Mouse (Mus musculus): ENCODE results near the gene Fkbp1a. TPM values are rescaled to one million over a fixed set of nuclear protein-coding genes. Genes with fewer than 3 reads are reported as not detected.
A peak's percentile ranks its signal among the peaks of the same experiment; 100 is the strongest.

Fkbp1a gene
- total and polyA plus RNA-seq, 3 experiments = 26.2 to 1,080 (median 304) TPM

DNA sequence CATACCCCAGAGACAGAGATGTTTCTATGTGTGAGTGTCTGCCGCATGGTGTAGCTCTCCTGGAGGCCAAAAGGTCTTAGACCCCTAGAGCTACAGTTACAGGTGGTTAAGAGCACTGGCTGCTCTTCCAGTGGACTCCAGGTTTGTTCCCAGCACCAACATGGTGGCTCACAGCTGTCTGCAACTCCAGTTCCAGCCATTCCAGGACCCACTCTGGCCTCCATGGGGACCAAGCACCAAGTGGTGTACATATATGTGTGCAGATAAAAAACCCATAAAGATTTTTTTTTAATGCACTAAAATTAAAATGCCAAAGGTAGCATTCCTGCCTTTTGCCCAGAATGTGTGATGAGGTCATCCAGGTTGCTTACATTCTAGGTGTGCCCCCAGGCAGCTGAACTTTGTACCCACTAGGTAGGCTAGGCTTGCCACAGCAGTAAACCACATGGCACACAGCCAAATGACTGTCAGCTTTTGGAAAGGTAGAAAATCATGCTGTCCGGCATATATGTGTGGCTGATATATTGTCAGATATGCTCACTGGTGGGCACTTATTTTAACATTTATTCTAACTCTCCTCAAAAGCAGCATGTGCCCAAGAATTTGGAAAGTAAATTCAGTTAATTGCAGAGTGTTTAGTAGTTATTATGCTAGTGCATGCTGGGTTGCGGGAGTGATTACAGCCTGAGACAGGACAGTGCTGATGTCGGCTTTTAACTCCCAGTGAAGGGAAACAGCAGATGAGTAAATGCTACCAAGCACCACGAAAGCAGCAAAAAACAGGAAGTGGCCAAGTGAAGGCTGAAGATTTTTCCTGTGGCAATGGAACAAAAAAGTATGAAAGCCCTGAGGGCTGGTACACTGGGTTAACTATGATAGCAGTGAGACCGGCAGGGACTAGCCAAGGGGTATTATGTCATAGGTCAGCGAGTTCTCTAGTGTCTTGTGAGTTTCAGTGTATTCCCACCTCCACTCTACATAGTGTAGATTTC, 20.9 kb downstream of the Fkbp1a start:
- Histone ChIP-seq H3K9me3 (replicated peaks; ENCODE audit: insufficient read depth, low read length) (no peaks in the 10 kb centered on the region), H3K36me3 (ENCODE audit: control insufficient read depth in 1 of 2, insufficient read depth in 2 of 2, low read length in 2 of 2) (peaks cover 0 to 2% of the 10 kb centered on the region in 2 experiments; a peak in 1 of 4 replicates), H3K79me2 (ENCODE audit: control insufficient read depth, insufficient read depth, low read length, poor library complexity) (no peaks in the 10 kb centered on the region), H3K4me3 (ENCODE audit: control insufficient read depth in 1 of 2, insufficient read depth in 1 of 2, low read depth in 2 of 2, low read length in 2 of 2) (no peak overlapping the region), H3K27ac (ENCODE audit: control insufficient read depth, low read depth, low read length) (no peak overlapping the region), H3K27me3 (ENCODE audit: control insufficient read depth in 1 of 2, insufficient read depth in 2 of 2, low read length in 2 of 2) (no peaks in the 10 kb centered on the region), H3K4me1 (ENCODE audit: control insufficient read depth in 1 of 2, insufficient read depth in 2 of 2, low read length in 2 of 2) (no peaks in the 10 kb centered on the region), H3K9ac (ENCODE audit: control insufficient read depth, low read depth, low read length, poor library complexity, severe bottlenecking) (no peak overlapping the region)
- TF ChIP-seq CTCF (IDR thresholded peaks at IDR 0.05 in 2 of 3, conservative IDR thresholded peaks at IDR 0.05 in 1 of 3; ENCODE audit: control insufficient read depth in 1 of 3, insufficient read depth in 1 of 3, low read depth in 2 of 3, low read length in 3 of 3, poor library complexity in 1 of 3, severe bottlenecking in 1 of 3) (no peak), SIN3A (IDR thresholded peaks at IDR 0.05; ENCODE audit: low read length) (no peak), POLR2A (IDR thresholded peaks at IDR 0.05; ENCODE audit: control insufficient read depth in 1 of 2, insufficient read depth in 1 of 2, low read depth in 1 of 2, low read length in 2 of 2, poor library complexity in 1 of 2) (0 out of 4 replicates have a peak, but pooled peaks of 1 of the 2 experiments have one; percentile 23)
- DNase-seq (ENCODE audit: low read depth, low spot score) = peak; percentile 50

DNA sequence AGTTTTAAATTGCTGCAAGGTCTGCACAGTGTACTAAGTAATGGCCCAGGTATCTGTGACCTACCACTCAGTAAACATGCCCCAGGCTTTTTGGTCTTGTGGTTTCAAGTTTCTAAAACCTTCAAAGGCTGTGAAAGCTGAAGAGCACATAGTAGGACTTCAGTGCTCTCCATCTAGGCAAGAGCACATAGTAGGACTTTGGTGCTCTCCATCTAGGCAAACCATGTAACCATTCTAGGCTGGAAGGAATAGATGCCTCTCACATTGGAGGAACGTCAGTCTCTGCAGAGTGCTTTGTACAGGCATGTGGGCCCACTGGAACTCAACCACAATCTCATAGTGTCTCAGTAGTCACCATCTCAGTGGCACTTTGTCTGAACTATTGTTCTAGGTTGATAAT, 21.7 kb downstream of the Fkbp1a start:
- H3K27ac ChIP-seq (ENCODE audit: control insufficient read depth, low read depth, low read length) = no peak overlapping the region

DNA sequence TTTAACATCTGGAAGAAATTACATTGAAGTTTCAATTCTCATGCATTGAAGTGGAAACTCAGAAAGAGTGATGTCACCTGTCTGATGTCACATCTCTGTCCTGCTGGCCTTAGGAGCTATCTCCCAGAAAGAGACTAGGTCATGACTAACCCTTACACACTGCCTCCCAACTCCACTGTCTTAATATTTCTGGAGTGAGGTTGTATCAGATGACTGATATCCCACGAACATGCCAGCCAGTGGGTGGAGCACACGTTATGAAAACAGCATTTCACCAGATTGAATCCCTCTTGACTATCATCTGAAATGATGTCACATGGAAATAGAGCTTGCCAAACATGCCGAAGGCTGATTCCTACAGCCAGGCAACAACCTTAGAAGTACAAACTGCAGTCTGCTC, 22.7 kb downstream of the Fkbp1a start:
- DNase-seq (ENCODE audit: low read depth, low spot score) = no peak
- H3K4me3 ChIP-seq (ENCODE audit: control insufficient read depth in 1 of 2, insufficient read depth in 1 of 2, low read depth in 2 of 2, low read length in 2 of 2) = no peak overlapping the region
- TF ChIP-seq TBP (IDR thresholded peaks at IDR 0.05; ENCODE audit: low read depth, low read length) (no peak), RCOR1 (IDR thresholded peaks at IDR 0.05; ENCODE audit: low read depth, low read length) (no peak), CHD2 (IDR thresholded peaks at IDR 0.05; ENCODE audit: low read length) (no peak), USF1 (IDR thresholded peaks at IDR 0.05; ENCODE audit: low read depth, low read length) (no peak), ETS1 (IDR thresholded peaks at IDR 0.05; ENCODE audit: low read depth, low read length) (no peak), TCF12 (IDR thresholded peaks at IDR 0.05; ENCODE audit: low read depth, low read length) (no peak), POLR2AphosphoS2 (IDR thresholded peaks at IDR 0.05; ENCODE audit: low read length) (no peak; the same call in 1 of the 2 replicates), RAD21 (IDR thresholded peaks at IDR 0.05; ENCODE audit: low read depth, low read length) (no peak), SMC3 (IDR thresholded peaks at IDR 0.05; ENCODE audit: low read depth, low read length) (no peak), CHD1 (IDR thresholded peaks at IDR 0.05; ENCODE audit: low read depth, low read length) (no peak), MYB (IDR thresholded peaks at IDR 0.05; ENCODE audit: low read depth, low read length) (no peak), USF2 (IDR thresholded peaks at IDR 0.05; ENCODE audit: borderline replicate concordance in 1 of 2, insufficient read depth in 1 of 2, low read depth in 1 of 2, low read length in 2 of 2) (no peak), MXI1 (IDR thresholded peaks at IDR 0.05; ENCODE audit: low read depth, low read length) (no peak), NELFE (IDR thresholded peaks at IDR 0.05; ENCODE audit: low read depth, low read length) (no peak), EP300 (IDR thresholded peaks at IDR 0.05; ENCODE audit: low read depth in 1 of 2, low read length in 2 of 2) (no peak), GABPA (IDR thresholded peaks at IDR 0.05; ENCODE audit: low read depth, low read length) (no peak), CTCF (IDR thresholded peaks at IDR 0.05 in 2 of 3, conservative IDR thresholded peaks at IDR 0.05 in 1 of 3; ENCODE audit: control insufficient read depth in 1 of 3, insufficient read depth in 1 of 3, low read depth in 2 of 3, low read length in 3 of 3, poor library complexity in 1 of 3, severe bottlenecking in 1 of 3) (no peak)
- no peak overlapping the region for H3K9ac ChIP-seq (ENCODE audit: control insufficient read depth, low read depth, low read length, poor library complexity, severe bottlenecking)
- no peak overlapping the region for H3K27ac ChIP-seq (ENCODE audit: control insufficient read depth, low read depth, low read length)
- no peaks in the 10 kb centered on the region for H3K79me2 ChIP-seq (ENCODE audit: control insufficient read depth, insufficient read depth, low read length, poor library complexity)
- no peaks in the 10 kb centered on the region for H3K4me1 ChIP-seq (ENCODE audit: control insufficient read depth in 1 of 2, insufficient read depth in 2 of 2, low read length in 2 of 2)
- no peaks in the 10 kb centered on the region for H3K9me3 ChIP-seq (replicated peaks; ENCODE audit: insufficient read depth, low read length)
- H3K27me3 ChIP-seq (ENCODE audit: control insufficient read depth in 1 of 2, insufficient read depth in 2 of 2, low read length in 2 of 2) = no peaks in the 10 kb centered on the region
- peaks cover 0 to 2% of the 10 kb centered on the region in 2 experiments; a peak in 1 of 4 replicates for H3K36me3 ChIP-seq (ENCODE audit: control insufficient read depth in 1 of 2, insufficient read depth in 2 of 2, low read length in 2 of 2)

More for the DNA sequence above, 21.7 kb downstream of the Fkbp1a start:
- H3K36me3 ChIP-seq (ENCODE audit: control insufficient read depth in 1 of 2, insufficient read depth in 2 of 2, low read length in 2 of 2) = peaks cover 0 to 2% of the 10 kb centered on the region in 2 experiments; a peak in 1 of 4 replicates
- no peak overlapping the region for H3K9ac ChIP-seq (ENCODE audit: control insufficient read depth, low read depth, low read length, poor library complexity, severe bottlenecking)
- H3K9me3 ChIP-seq (replicated peaks; ENCODE audit: insufficient read depth, low read length) = no peaks in the 10 kb centered on the region
- H3K4me1 ChIP-seq (ENCODE audit: control insufficient read depth in 1 of 2, insufficient read depth in 2 of 2, low read length in 2 of 2) = no peaks in the 10 kb centered on the region
- no peak for TF ChIP-seq RAD21 (IDR thresholded peaks at IDR 0.05; ENCODE audit: low read depth, low read length)
- 0 out of 4 replicates have a peak, but pooled peaks of 1 of the 2 experiments have one; percentile 2 for TF ChIP-seq POLR2A (IDR thresholded peaks at IDR 0.05; ENCODE audit: control insufficient read depth in 1 of 2, insufficient read depth in 1 of 2, low read depth in 1 of 2, low read length in 2 of 2, poor library complexity in 1 of 2)
- peak; percentile 99 for TF ChIP-seq ZKSCAN1 (IDR thresholded peaks at IDR 0.05; ENCODE audit: low read depth, low read length)
- TF ChIP-seq USF1 (IDR thresholded peaks at IDR 0.05; ENCODE audit: low read depth, low read length) = no peak
- no peaks in the 10 kb centered on the region for H3K79me2 ChIP-seq (ENCODE audit: control insufficient read depth, insufficient read depth, low read length, poor library complexity)
- no peaks in the 10 kb centered on the region for H3K27me3 ChIP-seq (ENCODE audit: control insufficient read depth in 1 of 2, insufficient read depth in 2 of 2, low read length in 2 of 2)
- no peak for DNase-seq (ENCODE audit: low read depth, low spot score)
- H3K4me3 ChIP-seq (ENCODE audit: control insufficient read depth in 1 of 2, insufficient read depth in 1 of 2, low read depth in 2 of 2, low read length in 2 of 2) = no peak overlapping the region
